Mouse (Mus musculus): ENCODE data around the gene Fam19a4. TPM values are rescaled to one million over a fixed set of nuclear protein-coding genes. Genes with fewer than 3 reads are reported as not detected.
"Not testable (repeated sequence)": the region's sequence is repeated elsewhere in the genome, so short reads cannot be mapped to it uniquely, and the experiment has no call there.

Fam19a4 gene
- total RNA-seq, 2 experiments from 2014 or later, result 0.09 to 0.31 TPM

DNA sequence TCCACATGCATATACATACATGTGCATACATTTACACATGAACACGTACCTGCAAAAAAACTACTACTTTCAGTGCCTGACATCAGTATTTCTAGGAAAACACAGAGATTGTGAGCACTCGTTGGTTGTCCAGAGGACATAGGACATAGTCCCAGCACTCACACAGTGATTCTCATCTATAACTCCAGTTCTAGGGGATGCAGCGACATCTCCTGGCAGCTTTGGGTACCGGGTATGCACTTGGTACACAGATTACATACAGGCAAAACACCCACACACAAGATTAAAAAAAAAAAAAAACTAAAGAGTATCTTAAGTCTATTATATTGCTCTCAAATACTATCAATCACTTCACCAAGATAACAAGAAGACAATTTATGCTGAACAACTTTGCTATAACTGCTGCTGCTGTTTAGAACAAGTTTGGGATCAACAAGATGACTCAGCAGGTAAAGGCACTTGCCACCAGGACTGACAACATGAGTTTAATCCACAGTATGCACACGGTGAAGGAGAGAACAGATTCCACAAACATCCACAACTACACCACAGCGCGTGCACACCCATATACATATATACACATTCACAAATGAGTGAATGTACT is 64.6 kb downstream of the Fam19a4 start:
- DNase-seq, result no peak
- intact Hi-C loops (cut with DNase I; ENCODE audit: low total_unique reads), result no loop called here

DNA sequence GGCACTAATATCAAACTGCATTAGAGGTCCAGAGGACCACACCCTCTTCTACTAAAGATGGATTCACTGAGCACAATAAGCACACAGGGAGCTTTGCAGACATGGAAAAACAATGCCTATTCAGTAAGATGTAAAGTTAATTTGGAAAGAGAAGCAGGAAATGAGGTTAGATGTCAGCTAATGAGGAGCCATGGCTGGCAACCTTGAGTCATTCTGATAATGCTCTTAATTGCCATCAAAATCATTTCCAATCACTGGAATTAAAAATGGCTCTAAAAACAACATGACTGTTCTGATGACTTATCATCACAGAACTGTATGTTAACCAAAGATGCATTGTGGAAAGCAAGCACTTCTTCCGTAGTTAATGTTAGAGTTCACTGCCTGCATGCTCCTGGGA is 68.5 kb downstream of the Fam19a4 start:
- intact Hi-C loops (cut with DNase I; ENCODE audit: low total_unique reads), result no loop called here
- DNase-seq, result no peak

DNA sequence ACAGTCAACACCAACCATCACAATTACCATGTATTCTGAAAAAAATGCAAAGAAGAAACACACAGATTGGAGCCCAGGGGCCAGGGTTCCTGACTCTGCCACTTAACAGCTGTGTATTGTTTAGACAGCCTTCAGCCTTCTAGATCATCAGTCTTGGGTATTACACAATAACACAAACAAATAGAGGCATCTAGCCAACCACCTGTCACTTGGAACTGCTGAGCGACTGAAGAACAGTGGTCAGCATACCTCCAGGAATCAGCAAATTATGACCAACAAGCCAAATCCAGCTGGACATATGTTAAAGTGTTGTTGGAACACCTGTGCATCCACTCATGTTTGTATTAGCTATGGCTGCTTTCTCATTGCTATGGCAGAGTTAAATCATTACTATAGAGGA is 82.7 kb downstream of the Fam19a4 start:
- no peak for DNase-seq
- intact Hi-C loops (cut with DNase I; ENCODE audit: low total_unique reads), result no loop called here

DNA sequence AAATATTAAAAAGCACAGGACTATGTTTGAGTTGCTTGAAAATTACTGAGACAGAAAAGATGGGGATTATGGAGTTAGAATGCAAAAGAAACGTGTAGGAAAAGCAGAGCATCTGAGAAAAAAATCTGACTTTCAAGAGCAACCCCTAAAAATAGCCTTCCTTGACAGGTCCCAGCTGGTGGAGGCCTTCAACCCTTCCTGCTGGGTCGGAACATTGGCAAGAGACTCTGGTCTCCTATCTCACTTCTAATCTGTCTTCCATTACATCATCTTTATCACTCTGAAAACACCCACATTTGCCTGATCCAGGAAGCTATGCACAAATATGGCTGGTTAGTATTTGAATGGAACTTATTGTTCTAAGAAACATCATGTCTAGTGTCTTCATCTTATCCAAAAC is 115.4 kb downstream of the Fam19a4 start:
- intact Hi-C loops (cut with DNase I; ENCODE audit: low total_unique reads), result no loop called here
- DNase-seq, result no peak

DNA sequence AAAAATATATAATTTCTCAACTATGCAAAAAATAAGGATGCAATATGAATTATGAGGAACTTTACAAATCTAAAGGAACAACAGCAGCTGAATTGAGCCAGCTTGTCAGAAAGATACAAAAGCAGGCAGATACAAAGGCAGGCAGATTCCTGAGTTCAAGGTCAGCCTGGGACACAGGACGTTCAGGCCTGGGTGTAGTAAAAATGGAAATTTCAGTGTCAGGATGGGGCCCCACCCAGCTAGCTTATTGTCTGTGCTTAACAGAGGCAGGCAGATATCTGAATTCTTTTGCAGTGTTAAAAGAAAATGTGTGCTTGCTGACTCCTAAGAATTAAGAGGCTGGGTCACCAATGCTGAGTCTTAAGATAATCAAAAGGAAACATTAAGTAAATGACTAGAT is 124.4 kb downstream of the Fam19a4 start:
- intact Hi-C loops (cut with DNase I; ENCODE audit: low total_unique reads), result no loop called here
- no peak for DNase-seq

DNA sequence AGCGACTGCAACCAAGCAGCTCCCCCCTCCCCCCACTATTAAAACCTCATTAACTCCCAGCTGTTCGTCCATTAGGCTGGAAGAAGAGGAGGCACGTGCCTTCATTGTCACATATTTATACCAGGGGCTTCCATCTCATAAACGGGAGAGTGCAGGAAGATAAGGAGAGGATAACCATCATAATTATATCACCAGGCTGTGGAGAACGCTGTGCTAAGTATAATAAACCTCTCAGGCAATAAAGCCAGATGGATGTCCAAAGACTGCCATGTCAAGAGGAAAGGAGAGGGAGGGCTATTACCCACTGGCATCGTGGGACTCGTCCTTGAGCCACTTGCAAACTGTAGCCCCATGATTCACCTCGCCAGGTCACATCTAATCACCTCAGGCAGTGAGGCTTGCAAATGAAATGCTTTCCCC is 151.1 kb downstream of the Fam19a4 start:
- intact Hi-C loops (cut with DNase I; ENCODE audit: low total_unique reads), result no loop called here
- no peak for DNase-seq

DNA sequence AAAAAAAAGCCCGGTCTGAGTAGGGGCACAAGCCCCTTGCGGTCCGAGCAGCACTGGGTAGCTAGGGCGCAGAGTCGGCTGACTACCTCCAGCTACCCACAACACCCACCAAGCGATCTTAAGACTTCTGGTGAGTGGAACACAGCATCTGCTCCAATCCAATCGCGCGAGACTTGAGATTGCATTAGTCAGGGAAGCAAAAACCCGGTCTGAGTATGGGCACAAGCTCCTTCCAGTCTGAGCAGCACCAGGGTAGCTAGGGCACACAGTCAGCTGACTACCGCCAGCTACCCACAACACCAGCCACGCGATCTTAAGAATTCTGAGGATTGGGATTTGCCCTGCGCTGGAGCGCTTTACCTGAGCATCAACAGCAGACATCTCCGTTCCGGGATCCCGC is 183.1 kb downstream of the Fam19a4 start:
- intact Hi-C loops (cut with DNase I; ENCODE audit: low total_unique reads); DNase-seq: not testable (repeated sequence)

DNA sequence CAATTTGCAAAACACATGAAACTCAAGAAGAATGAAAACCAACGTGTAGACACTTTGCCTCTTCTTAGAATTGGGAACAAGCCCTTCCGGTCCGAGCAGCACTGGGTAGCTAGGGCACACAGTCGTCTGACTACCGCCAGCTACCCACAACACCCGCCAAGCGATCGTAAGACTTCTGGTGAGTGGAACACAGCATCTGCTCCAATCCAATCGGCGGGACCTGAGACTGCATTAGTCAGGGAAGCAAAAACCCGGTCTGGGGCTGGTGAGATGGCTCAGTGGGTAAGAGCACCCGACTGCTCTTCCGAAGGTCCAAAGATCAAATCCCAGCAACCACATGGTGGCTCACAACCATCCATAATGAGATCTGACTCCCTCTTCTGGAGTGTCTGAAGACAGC is 183.6 kb downstream of the Fam19a4 start:
- DNase-seq; intact Hi-C loops (cut with DNase I; ENCODE audit: low total_unique reads): not testable (repeated sequence)

DNA sequence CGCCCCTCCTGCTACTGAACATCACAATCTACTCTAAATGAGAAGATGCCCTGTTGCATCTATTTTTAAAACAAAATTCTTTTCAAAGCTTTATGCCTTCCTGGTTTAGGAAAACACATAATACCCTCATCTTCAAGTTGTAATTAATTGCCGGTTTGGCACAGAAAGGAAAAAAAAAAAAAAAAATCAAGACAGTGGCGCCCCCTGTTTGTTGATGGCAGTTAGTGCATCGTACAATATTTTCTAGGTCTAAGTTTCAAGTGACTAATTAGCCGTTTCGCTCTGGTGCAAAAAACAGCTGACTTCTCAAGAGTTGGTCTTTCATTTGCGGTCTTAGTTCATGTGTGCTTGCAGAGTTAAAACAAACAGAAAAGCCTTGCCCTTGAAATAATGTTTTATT is 207.1 kb downstream of the Fam19a4 start:
- intact Hi-C loops (cut with DNase I; ENCODE audit: low total_unique reads), result no loop called here
- DNase-seq, result no peak

DNA sequence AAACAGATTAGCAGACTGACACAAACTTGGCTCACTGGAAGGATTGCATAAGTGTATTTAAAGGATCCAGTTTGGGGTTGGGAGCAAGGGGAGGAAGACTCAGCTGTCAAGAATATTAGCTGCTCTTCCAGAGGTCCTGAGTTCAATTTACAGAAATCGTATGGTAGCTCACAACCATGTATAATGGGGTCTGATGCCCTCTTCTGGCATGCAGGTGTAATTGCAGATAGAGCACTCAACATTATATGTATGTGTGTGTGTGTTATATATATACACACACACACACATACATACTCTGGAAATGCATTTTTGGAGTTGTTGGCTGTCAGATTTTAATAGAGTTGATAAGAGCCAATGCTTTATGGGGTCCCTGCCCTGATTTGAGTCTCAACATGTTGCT is 216.3 kb downstream of the Fam19a4 start:
- intact Hi-C loops (cut with DNase I; ENCODE audit: low total_unique reads), result no loop called here
- DNase-seq, result no peak

DNA sequence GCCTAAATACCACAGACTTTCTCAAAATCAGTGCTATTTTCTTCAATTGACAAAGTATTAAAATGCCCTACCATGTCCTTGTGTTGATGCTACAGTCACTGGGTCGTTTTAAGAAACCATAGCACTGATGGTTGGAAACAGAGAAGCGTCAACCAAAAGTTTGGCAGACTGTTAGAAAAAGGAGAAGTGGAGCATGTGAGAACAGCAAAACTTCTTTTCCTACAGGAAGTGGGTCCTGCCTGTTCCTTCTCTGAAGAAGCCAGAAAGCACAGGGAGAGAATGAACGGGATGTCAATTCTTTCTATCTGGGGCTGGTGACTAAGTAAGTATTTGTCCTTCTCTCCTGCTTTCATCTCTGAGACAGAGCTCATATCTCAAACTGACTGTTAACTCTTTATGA is 219.6 kb downstream of the Fam19a4 start:
- DNase-seq, result no peak
- intact Hi-C loops (cut with DNase I; ENCODE audit: low total_unique reads), result no loop called here

DNA sequence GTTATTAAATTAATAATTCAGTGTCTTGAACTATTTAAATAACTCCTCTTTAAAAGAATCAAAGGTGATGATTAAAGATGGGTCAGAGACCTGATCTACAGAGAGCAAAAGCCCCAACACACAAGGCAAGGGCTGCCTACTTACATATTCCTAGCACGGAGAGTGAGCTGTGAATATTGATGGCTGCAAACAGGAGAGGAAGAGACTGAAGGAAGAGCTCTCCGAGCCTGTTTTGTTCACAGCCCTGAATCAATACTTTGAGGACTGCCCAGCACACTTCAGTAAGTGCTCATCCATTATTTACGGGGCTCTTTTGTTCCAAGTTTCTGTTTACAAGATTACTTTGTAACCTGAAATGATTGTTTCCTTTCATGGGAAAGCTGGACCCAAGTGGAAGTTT is 233.6 kb downstream of the Fam19a4 start:
- intact Hi-C loops (cut with DNase I; ENCODE audit: low total_unique reads), result no loop called here
- DNase-seq, result no peak

DNA sequence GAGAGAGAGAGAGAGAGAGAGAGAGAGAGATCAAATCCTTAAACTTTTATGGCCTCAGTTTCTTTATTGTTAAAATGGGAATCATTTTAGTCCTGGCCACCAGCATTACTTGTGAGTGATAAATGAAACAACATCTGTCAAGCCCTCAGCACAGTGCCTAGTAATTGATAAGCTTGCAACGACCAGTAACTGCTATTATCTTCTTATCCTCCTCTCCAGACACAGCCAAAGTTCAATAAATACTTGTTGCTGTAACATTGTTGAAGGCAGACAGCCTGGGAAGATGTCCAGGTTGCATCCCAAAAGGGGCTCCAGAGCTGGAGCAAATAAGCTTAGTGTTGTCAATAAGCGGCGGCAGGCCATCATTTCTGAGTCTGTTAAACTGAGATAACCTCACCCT is 257.2 kb downstream of the Fam19a4 start:
- DNase-seq, result peak; percentile 9
- intact Hi-C loops (cut with DNase I; ENCODE audit: low total_unique reads), result no loop called here

DNA sequence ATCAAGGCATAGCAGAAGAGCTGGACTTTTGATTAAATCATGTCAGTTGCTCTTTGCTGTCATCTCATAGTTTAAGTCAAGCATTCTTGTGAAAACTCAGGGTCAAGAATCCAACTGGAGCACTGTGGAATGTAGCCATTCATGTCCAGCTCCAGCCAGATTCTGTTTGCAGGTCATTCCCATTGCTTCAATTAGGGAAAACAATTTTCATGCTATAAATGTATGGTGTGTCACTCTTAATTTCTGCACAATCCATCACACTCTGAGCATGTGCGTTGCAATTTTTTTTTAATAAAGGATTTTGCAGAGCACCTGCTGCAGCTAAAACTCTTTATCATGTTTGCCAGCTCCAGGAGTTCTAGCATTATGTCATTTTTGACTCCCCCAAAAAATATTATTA is 261.5 kb downstream of the Fam19a4 start:
- intact Hi-C loops (cut with DNase I; ENCODE audit: low total_unique reads), result no loop called here
- DNase-seq, result no peak

DNA sequence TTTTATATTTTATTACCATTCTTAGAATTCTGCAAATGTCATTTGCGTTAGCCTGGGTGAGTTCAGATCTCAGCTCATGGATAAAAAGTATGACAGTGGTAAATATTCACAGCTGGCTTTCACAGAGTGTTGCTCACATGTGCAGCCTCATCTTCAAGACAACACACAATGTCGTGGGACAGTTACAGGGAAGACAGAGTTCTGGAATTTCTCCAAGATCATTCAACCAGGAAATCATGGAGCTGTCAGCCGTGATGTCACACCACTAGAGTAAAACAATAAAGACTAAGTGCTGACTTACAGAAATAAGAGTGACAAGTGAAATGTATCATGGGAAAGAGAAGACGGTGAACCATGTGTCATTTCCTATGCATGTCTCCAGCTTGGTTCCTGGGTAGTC is 262.8 kb downstream of the Fam19a4 start:
- intact Hi-C loops (cut with DNase I; ENCODE audit: low total_unique reads), result no loop called here
- no peak for DNase-seq

Other genes with a start within 250 kb of the Fam19a4 start
- 1 to 10 TPM; 5.3 to 7.8 TPM for gene Eogt, start 88.8 kb upstream of the Fam19a4 start, total RNA-seq (2021)
- 10 to 100 TPM; 24.8 to 26.3 TPM for gene Tmf1, start 118.7 kb upstream of the Fam19a4 start, total RNA-seq (2021)
- 10 to 100 TPM; 41.3 to 44.6 TPM for gene Uba3, start 145.2 kb upstream of the Fam19a4 start, total RNA-seq (2021)
- 100 to 1,000 TPM; 186 to 210 TPM for gene Arl6ip5, start 150.3 kb upstream of the Fam19a4 start, total RNA-seq (2021)
- 100 to 1,000 TPM; 106 to 144 TPM for gene Lmod3, start 192.3 kb upstream of the Fam19a4 start, total RNA-seq (2021)